Mouse (Mus musculus) forelimb bud, embryonic 11.5 days (tissue): ENCODE measurements around the gene Osm.

Experiments
- DNase-seq: peaks from one replicate; pipeline ENCODE4 v3.0.0-alpha.2; 2012; ENCODE audit warnings: low read depth, low spot score

Osm gene

GRCm38 (mm10) chr11:4267202-4267578 is 31.0 kb downstream of the Osm start:
- DNase-seq: no peak

DNA sequence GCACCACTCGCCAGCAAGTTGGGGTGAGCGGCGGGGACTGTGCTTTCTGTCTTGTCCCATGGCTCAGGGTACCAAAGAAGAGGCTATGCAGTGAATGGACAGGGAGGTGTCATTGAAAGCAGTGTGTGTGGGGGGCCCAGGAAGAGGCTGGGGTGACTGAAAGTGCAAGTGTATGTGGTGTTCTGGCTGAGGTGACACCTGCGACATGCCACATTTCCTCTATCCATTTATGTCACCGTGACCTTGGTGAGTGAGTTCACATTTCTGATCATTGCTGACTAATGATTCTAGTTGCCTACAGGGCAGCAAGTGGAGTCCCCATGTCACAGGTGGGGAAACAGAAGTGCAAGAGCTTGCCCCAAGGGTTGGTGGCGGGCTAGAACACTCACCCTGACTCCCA is 32.3 kb downstream of the Osm start:
- no peak for DNase-seq

GRCm38 (mm10) chr11:4270744-4271459 is 34.7 kb downstream of the Osm start:
- no peak for DNase-seq

GRCm38 (mm10) chr11:4271544-4271943 is 35.3 kb downstream of the Osm start:
- no peak for DNase-seq

GRCm38 (mm10) chr11:4276411-4276861 is 40.2 kb downstream of the Osm start:
- DNase-seq: peak; percentile 47

DNA sequence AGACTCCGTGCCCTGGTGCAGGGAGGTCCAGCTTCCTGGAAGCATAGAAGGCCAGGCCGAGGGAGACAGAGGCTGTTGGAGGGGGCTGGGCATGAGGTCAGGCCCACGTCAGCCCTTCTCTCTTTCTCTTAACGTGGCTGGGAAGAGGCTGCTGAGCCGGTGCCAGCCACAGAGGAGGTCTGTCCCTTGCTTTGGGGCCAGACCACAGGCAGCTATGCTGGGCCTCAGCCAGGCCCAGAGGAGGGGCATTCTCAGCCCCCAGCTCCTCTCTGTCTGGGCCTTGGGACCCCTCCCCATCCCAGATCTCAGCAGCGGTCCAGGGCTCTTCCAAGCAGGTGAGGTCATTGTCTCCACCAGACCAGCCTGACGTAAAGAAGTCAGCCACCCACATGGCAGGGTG is 43.7 kb downstream of the Osm start:
- DNase-seq: no peak

DNA sequence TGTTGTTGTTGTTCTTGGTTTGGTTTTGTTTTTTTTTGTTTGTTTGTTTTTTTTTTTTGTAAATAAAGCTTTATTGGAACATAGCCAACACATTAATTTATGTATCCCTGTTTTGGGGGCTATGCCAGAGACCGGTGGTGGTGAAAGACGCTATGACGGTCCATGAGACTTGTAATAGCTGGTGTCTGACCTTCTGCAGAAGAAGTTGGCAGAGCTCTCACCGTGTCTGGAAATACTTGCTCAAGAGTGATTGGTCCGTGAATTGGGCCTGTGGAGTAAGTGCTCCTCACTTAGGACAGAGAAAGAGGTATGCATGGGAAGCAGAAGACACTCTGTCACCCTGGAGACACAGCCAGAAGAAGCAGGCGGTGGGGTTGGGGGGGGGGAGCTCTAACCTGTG is 45.6 kb downstream of the Osm start:
- DNase-seq: no peak

DNA sequence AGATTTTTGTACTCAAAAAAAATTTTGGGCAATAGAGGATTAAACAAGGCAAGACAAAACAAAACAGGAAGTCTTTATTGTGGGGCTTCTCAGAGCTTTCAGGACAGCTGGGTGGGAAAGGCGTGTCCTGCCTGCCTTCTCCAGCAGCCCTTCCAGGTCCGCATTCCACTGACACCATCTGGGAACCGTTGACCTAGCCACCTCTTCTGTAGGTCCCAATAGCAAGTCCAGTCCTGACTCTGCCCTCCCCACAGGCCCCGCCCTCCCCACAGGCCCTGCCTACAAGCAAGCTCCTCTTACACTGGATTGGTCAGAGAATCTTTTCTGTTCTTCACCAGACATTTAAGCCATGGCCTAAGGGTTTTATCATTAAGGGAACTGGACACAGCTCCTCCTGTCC is 47.4 kb downstream of the Osm start:
- DNase-seq: peak; percentile 72

GRCm38 (mm10) chr11:4289280-4289679 is 53.1 kb downstream of the Osm start:
- no peak for DNase-seq
